Mouse (Mus musculus) bone marrow macrophage, adult 2 months (primary cell): ENCODE measurements around the gene Fzd2.

Experiments used
- CTCF ChIP-seq: IDR thresholded peaks from 2 replicates; pipeline ENCODE4 v1.5.1; 2012; ENCODE audit warnings: low read depth, mild to moderate bottlenecking, low read length, moderate library complexity
- POLR2A ChIP-seq: IDR thresholded peaks from 2 replicates; pipeline ENCODE4 v1.6.1; 2012; ENCODE audit warnings: mild to moderate bottlenecking, low read depth, low read length, borderline replicate concordance

- TF ChIP-seq CTCF: no peak
- TF ChIP-seq POLR2A: no peak
Measured at GRCm38 (mm10) chr11:102595341-102595820, 8.8 kb upstream of the Fzd2 start.
